Mouse (Mus musculus) limb, embryonic 12.5 days (tissue): ENCODE data around the gene Sidt1. TPM values are rescaled to one million over a fixed set of nuclear protein-coding genes. Genes with fewer than 3 reads are reported as not detected.

Source experiments
- ATAC-seq: fragments of 200-750 bp; cut with Nextera tagmentation; 2 replicates; pipeline ENCODE4 v1.8.0; 2017; ENCODE audit warnings: low read depth, moderate TSS enrichment; ENCODE audit not compliant: insufficient number of reproducible peaks, insufficient read depth, low FRiP score, low TSS enrichment
- H3K27ac ChIP-seq: fragments of 300-500 bp; sonication (generic); 2 replicates; pipeline ENCODE4 v1.5.1; 2016; ENCODE audit warnings: mild to moderate bottlenecking, moderate library complexity
- H3K27me3 ChIP-seq: fragments of 300-500 bp; sonication (generic); 2 replicates; pipeline ENCODE4 v1.6.1; 2016; ENCODE audit warnings: mild to moderate bottlenecking, moderate library complexity
- H3K36me3 ChIP-seq: fragments of 300-500 bp; sonication (generic); 2 replicates; pipeline ENCODE4 v1.6.1; 2016; ENCODE audit warnings: mild to moderate bottlenecking, moderate library complexity
- H3K4me1 ChIP-seq: fragments of 300-500 bp; sonication (generic); replicated peaks from 2 replicates; pipeline ENCODE4 v1.6.1; 2016
- H3K4me2 ChIP-seq: fragments of 300-500 bp; sonication (generic); 2 replicates; pipeline ENCODE4 v1.6.1; 2016; ENCODE audit warnings: mild to moderate bottlenecking, moderate library complexity
- H3K4me3 ChIP-seq: fragments of 300-500 bp; sonication (generic); replicated peaks from 2 replicates; pipeline ENCODE4 v1.5.1; 2016; ENCODE audit warnings: mild to moderate bottlenecking
- H3K9ac ChIP-seq: fragments of 300-500 bp; sonication (generic); replicated peaks from 2 replicates; pipeline ENCODE4 v1.6.1; 2016; ENCODE audit warnings: mild to moderate bottlenecking, moderate library complexity
- H3K9me3 ChIP-seq: fragments of 300-500 bp; sonication (generic); 2 replicates; pipeline ENCODE4 v1.6.1; 2016; ENCODE audit warnings: mild to moderate bottlenecking, moderate library complexity
- WGBS: fragments of 180-500 bp; shearing (Covaris S2); methylation state at CpG from one replicate; pipeline ENCODE4 v1.1.7; 2016; 5-methylcytosine and 5-hydroxymethylcytosine counted together
- polyA plus RNA-seq: library from polyadenylated mRNA; unstranded; fragments of >200 nt; fragmentation: Nextera tagmentation; extraction: Ambion mirVana; gene quantifications from 2 replicates; pipeline ENCODE4 v1.2.1, GENCODE M21; 2016

The Sidt1 gene
- 0.06 and 0.10 TPM in 2 replicates for polyA plus RNA-seq

DNA sequence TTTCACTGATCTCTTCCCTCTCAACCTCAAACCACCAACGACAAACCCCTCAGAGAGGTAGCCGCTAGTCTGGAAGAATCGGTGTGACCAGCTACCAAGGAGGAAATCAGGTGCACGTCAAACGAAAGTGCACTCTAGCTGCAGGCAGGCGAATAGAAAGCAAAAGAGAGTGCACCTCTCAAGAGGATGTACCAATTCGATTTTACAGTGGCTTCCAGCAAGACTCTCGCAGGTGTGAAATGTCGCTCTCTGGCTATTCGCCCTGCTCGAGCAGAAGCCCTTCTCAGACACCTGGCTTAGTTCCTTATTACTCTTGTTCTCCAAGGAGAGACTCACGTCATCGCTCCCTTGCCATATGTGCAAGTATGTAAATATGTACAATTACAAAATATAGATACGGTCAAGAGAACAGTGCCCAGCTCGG is at the start of gene Sidt1:
Sidt1 (minus strand) TSS at position 336 of the 424 bp plus-strand sequence.
- 4% methylated on average over 15 of the region's 15 CpGs for WGBS
- 0 out of 2 replicates have a peak, but pooled peaks cover 4% of the 10 kb centered on the region for H3K9me3 ChIP-seq
- H3K9ac ChIP-seq, result peak within 1 kb of the TSS; percentile 72
- peak within 1 kb of the TSS; percentile 99 for H3K4me2 ChIP-seq
- peaks cover 13% of the 10 kb centered on the region for H3K4me1 ChIP-seq
- no peak within 1 kb of the TSS for H3K27ac ChIP-seq
- H3K36me3 ChIP-seq, result no peaks in the 10 kb centered on the region
- ATAC-seq, result no peak
- peak within 1 kb of the TSS; percentile 61 for H3K4me3 ChIP-seq
- peaks cover 34% of the 10 kb centered on the region for H3K27me3 ChIP-seq

- no peak for ATAC-seq
- H3K36me3 ChIP-seq, result peaks cover 32% of the 10 kb centered on the region
- no peaks in the 10 kb centered on the region for H3K9me3 ChIP-seq
- no peak overlapping the region for H3K9ac ChIP-seq
- H3K27me3 ChIP-seq, result no peaks in the 10 kb centered on the region
- 19% methylated on average over 5 of the region's 5 CpGs for WGBS
- peaks cover 4% of the 10 kb centered on the region; the same call in 1 of the 2 replicates for H3K4me1 ChIP-seq
- no peak overlapping the region for H3K27ac ChIP-seq
- no peak overlapping the region for H3K4me2 ChIP-seq
- no peak overlapping the region for H3K4me3 ChIP-seq
Observed at GRCm38 (mm10) chr16:44381578-44381977, 48.6 kb upstream of the Sidt1 start.

GRCm38 (mm10) chr16:44380006-44380405 is 47.0 kb upstream of the Sidt1 start:
- WGBS, result 41% methylated on average over 4 of the region's 4 CpGs
- H3K9ac ChIP-seq, result no peak overlapping the region
- no peaks in the 10 kb centered on the region for H3K27me3 ChIP-seq
- H3K4me2 ChIP-seq, result no peak overlapping the region
- no peaks in the 10 kb centered on the region for H3K9me3 ChIP-seq
- peaks cover 4% of the 10 kb centered on the region; the same call in 1 of the 2 replicates for H3K4me1 ChIP-seq
- no peak overlapping the region for H3K4me3 ChIP-seq
- no peak overlapping the region for H3K27ac ChIP-seq
- peaks cover 31% of the 10 kb centered on the region for H3K36me3 ChIP-seq
- ATAC-seq, result no peak

GRCm38 (mm10) chr16:44375459-44375858 is 42.5 kb upstream of the Sidt1 start:
- peaks cover 49% of the 10 kb centered on the region for H3K36me3 ChIP-seq

GRCm38 (mm10) chr16:44365522-44365921 is 32.5 kb upstream of the Sidt1 start:
- Histone ChIP-seq H3K36me3 (peaks cover 36% of the 10 kb centered on the region), H3K4me1 (no peaks in the 10 kb centered on the region), H3K9ac (no peak overlapping the region), H3K9me3 (no peaks in the 10 kb centered on the region), H3K27ac (no peak overlapping the region), H3K4me2 (no peak overlapping the region), H3K27me3 (no peaks in the 10 kb centered on the region), H3K4me3 (no peak overlapping the region)
- 91% methylated on average over 7 of the region's 7 CpGs for WGBS
- no peak for ATAC-seq

More at GRCm38 (mm10) chr16:44375459-44375858, 42.5 kb upstream of the Sidt1 start:
- no peak overlapping the region for H3K9ac ChIP-seq
- ATAC-seq, result no peak
- H3K9me3 ChIP-seq, result no peaks in the 10 kb centered on the region
- H3K4me2 ChIP-seq, result no peak overlapping the region
- 90% methylated on average over 4 of the region's 4 CpGs for WGBS
- H3K4me1 ChIP-seq, result no peaks in the 10 kb centered on the region
- H3K27me3 ChIP-seq, result no peaks in the 10 kb centered on the region
- H3K4me3 ChIP-seq, result no peak overlapping the region
- H3K27ac ChIP-seq, result no peak overlapping the region

GRCm38 (mm10) chr16:44361921-44362890 is 29.2 kb upstream of the Sidt1 start:
- H3K36me3 ChIP-seq, result peaks cover 40% of the 10 kb centered on the region
- H3K4me1 ChIP-seq, result no peaks in the 10 kb centered on the region
- H3K9ac ChIP-seq, result no peak overlapping the region
- 82% methylated on average over 10 of the region's 10 CpGs for WGBS
- ATAC-seq, result no peak
- H3K4me3 ChIP-seq, result no peak overlapping the region
- H3K9me3 ChIP-seq, result no peaks in the 10 kb centered on the region
- H3K27me3 ChIP-seq, result no peaks in the 10 kb centered on the region
- no peak overlapping the region for H3K27ac ChIP-seq
- no peak overlapping the region for H3K4me2 ChIP-seq

- peaks cover 27% of the 10 kb centered on the region for H3K36me3 ChIP-seq
- H3K9me3 ChIP-seq, result no peaks in the 10 kb centered on the region
- no peak for ATAC-seq
- no peak overlapping the region for H3K9ac ChIP-seq
- no peak overlapping the region for H3K27ac ChIP-seq
- H3K4me1 ChIP-seq, result no peaks in the 10 kb centered on the region
- no peak overlapping the region for H3K4me2 ChIP-seq
- H3K27me3 ChIP-seq, result no peaks in the 10 kb centered on the region
- no peak overlapping the region for H3K4me3 ChIP-seq
- WGBS, result 76% methylated on average over 4 of the region's 4 CpGs
Observed at GRCm38 (mm10) chr16:44357571-44358268, 24.7 kb upstream of the Sidt1 start.

GRCm38 (mm10) chr16:44356291-44356690 is 23.3 kb upstream of the Sidt1 start:
- Histone ChIP-seq H3K9me3 (no peaks in the 10 kb centered on the region), H3K9ac (no peak overlapping the region), H3K27me3 (no peaks in the 10 kb centered on the region), H3K4me2 (no peak overlapping the region), H3K4me3 (no peak overlapping the region), H3K27ac (no peak overlapping the region), H3K4me1 (no peaks in the 10 kb centered on the region), H3K36me3 (peaks cover 19% of the 10 kb centered on the region)
- WGBS, result 75% methylated on average over 7 of the region's 7 CpGs
- ATAC-seq, result no peak

GRCm38 (mm10) chr16:44349801-44350397 is 16.9 kb upstream of the Sidt1 start:
- Histone ChIP-seq H3K27ac (no peak overlapping the region), H3K27me3 (no peaks in the 10 kb centered on the region), H3K4me1 (peaks cover 18% of the 10 kb centered on the region), H3K9me3 (no peaks in the 10 kb centered on the region), H3K4me2 (peak overlapping the region; percentile 19; the same call in 1 of the 2 replicates), H3K9ac (no peak overlapping the region), H3K36me3 (no peaks in the 10 kb centered on the region), H3K4me3 (no peak overlapping the region)
- WGBS, result 78% methylated on average over 4 of the region's 4 CpGs
- ATAC-seq, result no peak

GRCm38 (mm10) chr16:44347071-44347901 is 14.3 kb upstream of the Sidt1 start, which contains the start of gene Spice1:
Spice1 (plus strand) TSS chr16:44347121.
- Histone ChIP-seq H3K27ac (peak within 1 kb of the TSS; percentile 95), H3K36me3 (no peaks in the 10 kb centered on the region), H3K4me3 (peak within 1 kb of the TSS; percentile 82), H3K9ac (peak within 1 kb of the TSS; percentile 86), H3K4me1 (peaks cover 18% of the 10 kb centered on the region), H3K9me3 (no peaks in the 10 kb centered on the region), H3K4me2 (peak within 1 kb of the TSS; percentile 73), H3K27me3 (no peaks in the 10 kb centered on the region)
- under 1% methylated on average over 67 of the region's 67 CpGs for WGBS
- peak; percentile 96 for ATAC-seq
